Mouse (Mus musculus): ENCODE results near the gene AI467606. TPM values are rescaled to one million over a fixed set of nuclear protein-coding genes. Genes with fewer than 3 reads are reported as not detected.

The AI467606 gene
- polyA plus RNA-seq, 1 experiment from 2014 or later: 8.3 TPM

- H3K36me3 ChIP-seq: no peaks in the 10 kb centered on the region; the same call in 1 of the 2 replicates
- 34% methylated on average over 9 of the region's 9 CpGs for WGBS (ENCODE audit: insufficient replicate concordance)
- H3K9me3 ChIP-seq (replicated peaks): no peaks in the 10 kb centered on the region
- no peak overlapping the region for H3K4me3 ChIP-seq
- no peak overlapping the region for H3K27ac ChIP-seq
- H3K27me3 ChIP-seq (replicated peaks): no peaks in the 10 kb centered on the region; the same call in 1 of the 2 replicates
- ATAC-seq: no peak
- no peak overlapping the region for H3K4me2 ChIP-seq
- H3K4me1 ChIP-seq: peaks cover 60% of the 10 kb centered on the region
- H3K9ac ChIP-seq: no peak overlapping the region
Observed at GRCm38 (mm10) chr7:127112921-127113597, 21.9 kb downstream of the AI467606 start.

DNA sequence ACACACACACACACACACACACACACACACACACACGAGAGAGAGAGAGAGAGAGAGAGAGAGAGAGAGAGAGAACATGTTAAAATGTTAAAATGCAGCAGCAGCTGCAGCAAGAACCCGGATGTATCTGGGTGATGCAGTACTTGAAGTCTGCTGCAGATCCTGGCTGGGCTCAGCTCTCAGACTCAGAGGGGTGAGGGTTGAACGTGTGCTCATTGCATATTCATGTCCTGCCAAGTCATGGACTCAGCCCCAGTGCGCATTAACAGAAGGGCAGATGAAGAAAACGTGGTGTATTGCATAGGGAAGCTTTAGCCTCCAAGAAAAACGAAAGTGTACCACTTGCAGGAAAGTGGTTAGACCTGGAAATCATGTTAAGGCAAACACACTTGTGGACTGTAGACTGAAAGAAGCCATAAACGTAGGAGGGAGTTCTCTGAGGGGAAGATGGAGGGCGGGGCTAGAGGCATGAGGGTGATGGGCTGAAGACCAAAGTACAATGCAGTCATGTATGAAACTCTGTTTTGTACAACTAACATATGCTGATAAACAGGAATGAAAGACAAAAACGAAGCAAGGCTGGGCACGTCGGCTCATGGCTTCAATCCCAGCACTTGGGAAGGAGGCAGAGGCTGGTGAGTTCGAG is 22.6 kb downstream of the AI467606 start:
- Histone ChIP-seq H3K27me3 (replicated peaks) (no peaks in the 10 kb centered on the region; the same call in 1 of the 2 replicates), H3K36me3 (no peaks in the 10 kb centered on the region), H3K4me2 (no peak overlapping the region), H3K4me1 (peaks cover 67% of the 10 kb centered on the region), H3K9ac (no peak overlapping the region), H3K4me3 (no peak overlapping the region), H3K9me3 (replicated peaks) (no peaks in the 10 kb centered on the region), H3K27ac (no peak overlapping the region)
- WGBS (ENCODE audit: insufficient replicate concordance): 52% methylated on average over 11 of the region's 12 CpGs
- no peak for ATAC-seq

DNA sequence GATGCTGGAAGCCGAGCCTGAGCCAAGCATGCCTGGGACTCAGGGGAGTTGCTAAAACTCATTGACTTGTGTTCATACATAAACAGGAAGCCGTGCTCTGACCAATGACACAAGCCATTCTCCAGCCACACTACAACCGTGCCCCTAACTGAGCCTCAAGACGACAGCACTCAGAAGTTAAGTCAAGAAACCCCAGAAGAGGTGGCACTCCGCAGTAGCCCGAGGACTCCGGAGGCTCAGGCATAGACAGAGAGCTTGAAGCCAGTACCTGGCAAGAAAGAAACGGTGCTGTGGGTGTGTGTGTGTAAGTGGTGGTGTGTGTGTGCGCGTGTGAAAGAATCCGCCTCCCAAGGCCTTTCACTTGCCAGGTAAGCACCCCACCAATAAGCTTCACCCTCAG is 23.8 kb downstream of the AI467606 start:
- WGBS (ENCODE audit: insufficient replicate concordance): 66% methylated on average over 11 of the region's 11 CpGs
- Histone ChIP-seq H3K4me3 (no peak overlapping the region), H3K27me3 (replicated peaks) (no peaks in the 10 kb centered on the region), H3K4me1 (peaks cover 75% of the 10 kb centered on the region), H3K4me2 (no peak overlapping the region), H3K27ac (no peak overlapping the region), H3K36me3 (no peaks in the 10 kb centered on the region), H3K9ac (no peak overlapping the region), H3K9me3 (replicated peaks) (no peaks in the 10 kb centered on the region)
- ATAC-seq: no peak

DNA sequence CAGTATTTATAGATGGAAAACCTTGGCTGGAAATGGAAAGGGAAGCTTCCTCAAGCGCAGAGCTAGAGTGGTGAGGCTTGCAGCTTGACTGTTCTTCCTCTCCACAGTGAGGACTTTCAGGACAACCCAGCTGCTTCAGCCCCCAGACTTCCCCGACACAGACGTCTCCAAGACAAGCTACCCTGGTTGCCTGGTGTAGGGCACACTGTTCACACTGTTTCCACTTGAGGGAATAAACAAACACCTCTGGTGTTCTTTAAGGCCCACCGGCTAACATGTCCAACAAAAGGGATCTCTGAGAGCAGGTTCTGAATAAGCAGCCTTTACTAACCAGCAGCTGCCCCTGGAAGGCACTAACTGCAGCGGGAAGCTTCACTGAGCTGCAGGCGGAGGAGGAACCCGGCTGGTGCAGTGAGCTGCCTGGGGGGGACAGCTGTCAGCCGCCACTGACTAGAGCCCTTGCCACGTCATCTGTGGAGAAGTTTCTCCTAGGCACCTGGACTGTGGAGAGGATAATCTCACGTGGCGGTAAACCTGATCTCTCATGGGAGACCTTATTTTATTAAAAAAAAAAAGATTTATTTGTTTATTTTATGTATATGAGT is 25.3 kb downstream of the AI467606 start:
- 61% methylated on average over 11 of the region's 11 CpGs for WGBS (ENCODE audit: insufficient replicate concordance)

GRCm38 (mm10) chr7:127117948-127118347 is 26.8 kb downstream of the AI467606 start:
- H3K9ac ChIP-seq: no peak overlapping the region
- H3K27ac ChIP-seq: peak overlapping the region; percentile 23; the same call in 1 of the 2 replicates
- H3K4me3 ChIP-seq: no peak overlapping the region
- WGBS (ENCODE audit: insufficient replicate concordance): 48% methylated on average over 5 of the region's 5 CpGs
- peaks cover 63% of the 10 kb centered on the region for H3K4me1 ChIP-seq
- H3K4me2 ChIP-seq: no peak overlapping the region
- H3K36me3 ChIP-seq: no peaks in the 10 kb centered on the region
- H3K27me3 ChIP-seq (replicated peaks): peaks cover 21% of the 10 kb centered on the region
- ATAC-seq: no peak
- H3K9me3 ChIP-seq (replicated peaks): no peaks in the 10 kb centered on the region

More for the DNA sequence above, 25.3 kb downstream of the AI467606 start:
- H3K27me3 ChIP-seq (replicated peaks): peaks cover 8% of the 10 kb centered on the region
- H3K4me3 ChIP-seq: no peak overlapping the region
- ATAC-seq: no peak
- no peak overlapping the region for H3K9ac ChIP-seq
- no peaks in the 10 kb centered on the region for H3K36me3 ChIP-seq
- H3K4me2 ChIP-seq: no peak overlapping the region
- H3K9me3 ChIP-seq (replicated peaks): no peaks in the 10 kb centered on the region
- H3K4me1 ChIP-seq: peaks cover 74% of the 10 kb centered on the region
- 0 out of 2 replicates have a peak overlapping the region, but pooled peaks have one; percentile 26 for H3K27ac ChIP-seq

DNA sequence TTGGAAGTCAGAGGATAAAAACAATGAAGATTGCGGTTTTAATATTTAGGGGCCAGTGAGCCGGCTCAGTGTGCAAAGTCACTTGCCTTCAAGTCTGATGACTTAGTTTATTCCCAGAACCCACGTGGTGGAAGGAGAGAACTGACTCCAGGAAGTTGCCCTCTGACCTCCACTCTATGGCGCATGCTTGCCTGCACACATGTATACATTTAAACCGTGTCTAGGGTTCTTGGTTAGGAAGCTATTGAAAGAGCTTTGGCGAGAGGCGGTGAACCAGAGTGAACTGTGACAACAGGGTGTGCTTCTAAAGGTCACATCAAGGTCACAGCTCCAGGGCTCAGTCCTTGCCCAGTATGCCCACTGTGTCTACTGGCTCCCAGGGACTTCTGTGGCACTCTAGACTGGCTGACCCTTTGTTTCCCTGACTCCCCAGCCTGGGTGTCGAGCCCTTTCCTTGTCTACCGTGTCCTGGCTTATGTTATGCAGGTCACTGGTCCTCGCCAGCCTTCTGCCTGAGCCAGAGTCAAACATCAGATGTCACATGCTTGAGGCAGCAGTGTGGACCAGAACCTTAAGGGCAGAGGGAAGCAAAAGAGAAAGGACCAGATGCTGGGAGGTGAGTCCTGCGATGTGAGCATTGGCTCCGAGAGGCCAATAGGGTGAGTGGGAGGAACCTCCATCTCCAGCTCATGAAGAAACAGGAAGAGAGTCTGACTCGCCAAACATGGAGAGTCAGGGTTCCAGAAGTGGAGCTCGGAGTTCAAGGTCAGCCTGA is 27.7 kb downstream of the AI467606 start:
- no peak overlapping the region for H3K4me2 ChIP-seq

DNA sequence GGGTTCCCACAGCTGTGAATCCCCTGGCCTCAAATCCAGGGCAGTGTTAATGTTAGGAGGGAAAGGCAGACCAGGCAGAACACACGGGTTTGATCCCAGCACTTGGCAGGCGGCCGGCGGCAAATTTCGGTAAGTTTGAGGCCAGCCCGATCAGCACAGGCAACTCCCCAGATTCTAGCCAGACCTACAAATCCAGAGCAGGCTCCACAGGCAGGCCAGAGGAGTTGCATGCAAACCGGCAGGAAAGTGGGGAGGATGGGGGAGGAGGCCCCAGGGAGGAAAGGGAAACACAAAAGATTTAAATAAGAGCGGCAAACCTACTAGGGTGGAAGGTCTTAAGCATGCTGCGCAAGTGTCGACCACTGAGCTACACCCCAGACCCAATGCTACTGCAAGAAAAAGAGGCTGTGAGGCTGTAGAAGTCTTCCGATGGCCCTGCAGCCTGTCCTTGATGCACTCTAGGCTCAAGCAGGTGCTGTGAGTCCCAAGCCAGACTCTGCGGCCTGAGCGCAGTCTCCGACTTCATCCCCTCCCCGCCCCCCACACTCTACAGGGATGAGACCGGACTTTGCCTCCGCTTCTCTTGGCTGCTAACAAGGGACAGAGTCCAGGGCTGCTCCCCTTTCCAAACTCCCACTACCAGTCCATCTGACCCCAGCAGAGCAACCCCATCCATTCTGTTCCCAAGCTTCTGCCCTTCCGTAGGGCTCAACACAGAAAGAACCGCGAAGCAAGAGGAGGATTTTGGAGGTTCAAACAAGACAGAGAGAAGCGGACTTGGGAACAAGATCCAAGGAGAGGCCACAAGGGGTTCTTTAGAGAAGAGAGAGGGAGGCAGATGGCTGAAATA is 30.1 kb downstream of the AI467606 start:
- Histone ChIP-seq H3K4me2 (peak overlapping the region; percentile 40), H3K36me3 (no peaks in the 10 kb centered on the region), H3K4me3 (peak overlapping the region; percentile 43), H3K27ac (peak overlapping the region; percentile 72), H3K9me3 (replicated peaks) (peaks cover 9% of the 10 kb centered on the region), H3K27me3 (replicated peaks) (peaks cover 21% of the 10 kb centered on the region), H3K4me1 (peaks cover 42% of the 10 kb centered on the region), H3K9ac (peak overlapping the region; percentile 37)
- peak; percentile 76 for ATAC-seq
- WGBS (ENCODE audit: insufficient replicate concordance): 41% methylated on average over 21 of the region's 21 CpGs

More for the DNA sequence above, 27.7 kb downstream of the AI467606 start:
- H3K9me3 ChIP-seq (replicated peaks): no peaks in the 10 kb centered on the region
- 60% methylated on average over 14 of the region's 14 CpGs for WGBS (ENCODE audit: insufficient replicate concordance)
- no peak overlapping the region for H3K4me3 ChIP-seq
- H3K27me3 ChIP-seq (replicated peaks): peaks cover 21% of the 10 kb centered on the region
- no peaks in the 10 kb centered on the region for H3K36me3 ChIP-seq
- H3K9ac ChIP-seq: no peak overlapping the region
- ATAC-seq: no peak
- H3K27ac ChIP-seq: no peak overlapping the region; the same call in 1 of the 2 replicates
- H3K4me1 ChIP-seq: peaks cover 53% of the 10 kb centered on the region

GRCm38 (mm10) chr7:127121911-127122270 is 30.7 kb downstream of the AI467606 start, which contains the start of gene Qprt:
TSS of gene Qprt (minus strand) at chr7:127122226.
- peak; percentile 57; the same call in 1 of the 2 replicates for ATAC-seq
- peak within 1 kb of the TSS; percentile 40 for H3K4me2 ChIP-seq
- H3K4me1 ChIP-seq: peaks cover 37% of the 10 kb centered on the region
- peak within 1 kb of the TSS; percentile 43 for H3K4me3 ChIP-seq
- WGBS (ENCODE audit: insufficient replicate concordance): 42% methylated on average over 7 of the region's 7 CpGs
- H3K9ac ChIP-seq: peak within 1 kb of the TSS; percentile 37
- no peaks in the 10 kb centered on the region for H3K36me3 ChIP-seq
- H3K27ac ChIP-seq: peak within 1 kb of the TSS; percentile 72
- H3K27me3 ChIP-seq (replicated peaks): peaks cover 21% of the 10 kb centered on the region
- peaks cover 9% of the 10 kb centered on the region for H3K9me3 ChIP-seq (replicated peaks)

DNA sequence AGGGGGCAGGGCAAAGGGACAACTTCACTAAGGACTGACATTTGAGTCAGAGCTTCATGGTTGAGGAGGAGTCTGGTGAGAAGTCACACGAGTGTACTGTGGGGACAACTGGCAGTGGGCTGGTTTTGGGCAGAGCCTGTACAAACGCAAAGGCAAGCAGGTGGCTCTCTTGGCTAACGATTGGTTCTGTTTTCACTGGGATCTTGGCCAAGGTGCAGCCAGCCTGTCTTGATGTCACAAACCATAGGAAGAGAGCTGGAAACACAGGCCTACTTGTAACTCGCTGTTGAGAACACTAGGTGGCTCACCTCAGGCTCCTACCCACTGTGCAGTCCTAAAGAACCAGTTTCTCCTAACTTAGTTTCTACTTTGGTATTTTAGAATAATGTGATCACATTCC is 38.5 kb downstream of the AI467606 start:
- Histone ChIP-seq H3K4me1 (peaks cover 24% of the 10 kb centered on the region), H3K27me3 (replicated peaks) (no peaks in the 10 kb centered on the region), H3K27ac (peak overlapping the region; percentile 49; the same call in 1 of the 2 replicates), H3K9me3 (replicated peaks) (peaks cover 2% of the 10 kb centered on the region), H3K9ac (0 out of 2 replicates have a peak overlapping the region, but pooled peaks have one; percentile 17), H3K4me3 (no peak overlapping the region), H3K36me3 (no peaks in the 10 kb centered on the region), H3K4me2 (no peak overlapping the region)
- ATAC-seq: peak; percentile 63; the same call in 1 of the 2 replicates
- 17% methylated on average over 4 of the region's 4 CpGs for WGBS (ENCODE audit: insufficient replicate concordance)

GRCm38 (mm10) chr7:127133125-127133524 is 42.0 kb downstream of the AI467606 start:
- Histone ChIP-seq H3K36me3 (peaks cover 8% of the 10 kb centered on the region; the same call in 1 of the 2 replicates), H3K4me1 (peaks cover 59% of the 10 kb centered on the region), H3K27me3 (replicated peaks) (no peaks in the 10 kb centered on the region), H3K9ac (no peak overlapping the region), H3K27ac (no peak overlapping the region), H3K4me3 (no peak overlapping the region), H3K4me2 (no peak overlapping the region), H3K9me3 (replicated peaks) (no peaks in the 10 kb centered on the region)
- no peak for ATAC-seq
- 80% methylated on average over 5 of the region's 5 CpGs for WGBS (ENCODE audit: insufficient replicate concordance)

Data from liver, embryonic 12.5 days (tissue).